Mouse (Mus musculus): ENCODE results near the gene Ginm1. TPM values are rescaled to one million over a fixed set of nuclear protein-coding genes. Genes with fewer than 3 reads are reported as not detected.

The Ginm1 gene
- polyA plus RNA-seq, 1 experiment from 2014 or later, result 81.0 TPM

DNA sequence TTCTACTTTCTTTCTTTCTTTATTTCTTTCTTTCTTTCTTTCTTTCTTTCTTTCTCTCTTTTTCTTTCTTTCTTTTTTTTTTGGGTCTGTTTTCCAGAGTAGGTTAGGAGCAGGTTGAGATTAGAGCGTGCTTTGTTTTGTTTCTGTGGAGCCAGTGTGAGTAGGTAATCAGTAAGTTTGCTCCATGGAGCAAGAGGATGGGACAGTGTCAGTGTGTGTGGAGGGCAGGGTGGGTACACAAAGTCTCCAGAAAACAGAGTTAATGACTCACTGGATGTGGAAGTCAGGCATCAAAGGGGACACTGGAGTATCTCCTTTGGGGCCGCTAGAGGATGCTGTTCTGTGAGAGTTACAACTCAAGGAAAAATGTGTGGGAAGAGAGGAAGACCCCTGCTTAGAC is 44.3 kb upstream of the Ginm1 start:
- Histone ChIP-seq H3K27ac (ENCODE audit: low read length) (no peak overlapping the region), H3K27me3 (ENCODE audit: control insufficient read depth, insufficient read depth, low read length) (no peaks in the 10 kb centered on the region), H3K4me2 (replicated peaks; ENCODE audit: low read depth, low read length) (no peak overlapping the region), H3K9ac (replicated peaks; ENCODE audit: low read depth, low read length) (no peak overlapping the region), H3K4me1 (ENCODE audit: control insufficient read depth, insufficient read depth, low read length) (0 out of 2 replicates have a peak, but pooled peaks cover 5% of the 10 kb centered on the region), H3K36me3 (ENCODE audit: control insufficient read depth, insufficient read depth, low read length) (no peaks in the 10 kb centered on the region), H3K9me3 (ENCODE audit: control insufficient read depth, low read depth, low read length) (no peaks in the 10 kb centered on the region), H3K4me3 (ENCODE audit: low read depth, low read length) (no peak overlapping the region)
- WGBS, result 75% methylated on average over 2 of the region's 2 CpGs
- no peak for ATAC-seq (ENCODE audit: insufficient number of reproducible peaks, insufficient read depth, low FRiP score, low read depth)

GRCm38 (mm10) chr10:7834671-7835225 is 42.1 kb upstream of the Ginm1 start:
- H3K4me1 ChIP-seq (ENCODE audit: control insufficient read depth, insufficient read depth, low read length), result 0 out of 2 replicates have a peak, but pooled peaks cover 5% of the 10 kb centered on the region

GRCm38 (mm10) chr10:7833377-7834165 is 40.9 kb upstream of the Ginm1 start:
- Histone ChIP-seq H3K4me1 (ENCODE audit: control insufficient read depth, insufficient read depth, low read length) (0 out of 2 replicates have a peak, but pooled peaks cover 5% of the 10 kb centered on the region), H3K36me3 (ENCODE audit: control insufficient read depth, insufficient read depth, low read length) (no peaks in the 10 kb centered on the region), H3K27me3 (ENCODE audit: control insufficient read depth, insufficient read depth, low read length) (no peaks in the 10 kb centered on the region), H3K9me3 (ENCODE audit: control insufficient read depth, low read depth, low read length) (no peaks in the 10 kb centered on the region), H3K4me2 (replicated peaks; ENCODE audit: low read depth, low read length) (no peak overlapping the region), H3K27ac (ENCODE audit: low read length) (no peak overlapping the region), H3K4me3 (ENCODE audit: low read depth, low read length) (no peak overlapping the region), H3K9ac (replicated peaks; ENCODE audit: low read depth, low read length) (no peak overlapping the region)
- WGBS, result 84% methylated on average over 9 of the region's 9 CpGs
- no peak for ATAC-seq (ENCODE audit: insufficient number of reproducible peaks, insufficient read depth, low FRiP score, low read depth)

More at GRCm38 (mm10) chr10:7834671-7835225, 42.1 kb upstream of the Ginm1 start:
- no peaks in the 10 kb centered on the region for H3K27me3 ChIP-seq (ENCODE audit: control insufficient read depth, insufficient read depth, low read length)
- no peaks in the 10 kb centered on the region for H3K9me3 ChIP-seq (ENCODE audit: control insufficient read depth, low read depth, low read length)
- ATAC-seq (ENCODE audit: insufficient number of reproducible peaks, insufficient read depth, low FRiP score, low read depth), result no peak
- H3K27ac ChIP-seq (ENCODE audit: low read length), result no peak overlapping the region
- H3K9ac ChIP-seq (replicated peaks; ENCODE audit: low read depth, low read length), result no peak overlapping the region
- no peak overlapping the region for H3K4me3 ChIP-seq (ENCODE audit: low read depth, low read length)
- no peaks in the 10 kb centered on the region for H3K36me3 ChIP-seq (ENCODE audit: control insufficient read depth, insufficient read depth, low read length)
- H3K4me2 ChIP-seq (replicated peaks; ENCODE audit: low read depth, low read length), result no peak overlapping the region
- WGBS, result 57% methylated on average over 10 of the region's 10 CpGs

DNA sequence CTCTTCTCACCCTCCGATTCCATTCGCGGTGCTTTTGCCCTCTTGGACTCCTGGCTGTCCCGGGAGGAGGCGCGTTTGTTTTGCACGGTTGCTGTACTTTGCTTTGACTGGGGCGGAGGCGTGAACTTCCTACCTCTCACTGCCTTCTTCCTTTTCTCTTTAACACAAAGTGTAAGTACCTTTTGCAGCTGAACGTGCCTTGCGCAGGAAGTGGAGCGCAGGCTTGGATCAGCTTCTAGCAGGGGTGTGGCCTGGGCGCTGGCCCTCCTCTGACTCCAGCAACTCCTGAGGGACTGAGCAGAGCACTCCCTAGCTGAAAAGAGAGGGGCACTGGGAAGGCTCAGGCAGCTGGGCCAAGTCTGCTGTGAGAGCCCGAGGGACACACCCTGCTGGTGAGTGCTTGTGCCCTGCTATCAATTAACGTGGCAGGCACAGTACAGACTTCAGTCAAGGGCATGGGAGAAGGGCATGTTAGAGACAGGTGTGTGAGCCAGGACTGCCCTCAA is 39.6 kb upstream of the Ginm1 start, which contains the start of gene Zc3h12d:
Gene Zc3h12d (plus strand): TSS at position 300 of the 506 bp plus-strand sequence.
- ATAC-seq (ENCODE audit: insufficient number of reproducible peaks, insufficient read depth, low FRiP score, low read depth), result peak; percentile 87
- no peaks in the 10 kb centered on the region for H3K9me3 ChIP-seq (ENCODE audit: control insufficient read depth, low read depth, low read length)
- H3K36me3 ChIP-seq (ENCODE audit: control insufficient read depth, insufficient read depth, low read length), result no peaks in the 10 kb centered on the region
- no peaks in the 10 kb centered on the region for H3K27me3 ChIP-seq (ENCODE audit: control insufficient read depth, insufficient read depth, low read length)
- WGBS, result 6% methylated on average over 15 of the region's 15 CpGs
- no peak within 1 kb of the TSS for H3K9ac ChIP-seq (replicated peaks; ENCODE audit: low read depth, low read length)
- 0 out of 2 replicates have a peak, but pooled peaks cover 5% of the 10 kb centered on the region for H3K4me1 ChIP-seq (ENCODE audit: control insufficient read depth, insufficient read depth, low read length)
- peak within 1 kb of the TSS; percentile 16; the same call in 1 of the 2 replicates for H3K4me3 ChIP-seq (ENCODE audit: low read depth, low read length)
- H3K27ac ChIP-seq (ENCODE audit: low read length), result no peak within 1 kb of the TSS
- peak within 1 kb of the TSS; percentile 40 for H3K4me2 ChIP-seq (replicated peaks; ENCODE audit: low read depth, low read length)

DNA sequence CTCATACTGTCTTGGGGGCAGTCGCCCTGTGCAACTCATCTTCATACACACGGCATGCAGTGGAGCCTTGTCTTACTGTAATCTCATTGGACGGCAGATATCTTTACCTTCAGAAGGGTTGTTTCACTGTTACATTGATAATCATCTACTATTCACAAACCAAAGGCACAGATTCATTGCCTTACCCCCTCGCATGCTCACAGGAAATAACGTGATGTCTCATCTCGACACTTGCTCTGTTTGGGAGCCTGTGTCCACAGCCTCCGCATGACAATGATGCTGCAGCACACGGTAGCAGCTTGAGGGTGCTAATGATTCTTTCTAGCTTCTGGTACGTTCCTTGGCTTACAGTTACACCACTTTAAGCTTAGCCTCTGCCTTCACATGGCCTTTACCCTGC is 33.5 kb upstream of the Ginm1 start:
- Histone ChIP-seq H3K36me3 (ENCODE audit: control insufficient read depth, insufficient read depth, low read length) (peaks cover 8% of the 10 kb centered on the region), H3K27ac (ENCODE audit: low read length) (no peak overlapping the region), H3K27me3 (ENCODE audit: control insufficient read depth, insufficient read depth, low read length) (no peaks in the 10 kb centered on the region), H3K9me3 (ENCODE audit: control insufficient read depth, low read depth, low read length) (no peaks in the 10 kb centered on the region), H3K4me2 (replicated peaks; ENCODE audit: low read depth, low read length) (no peak overlapping the region), H3K4me1 (ENCODE audit: control insufficient read depth, insufficient read depth, low read length) (no peaks in the 10 kb centered on the region), H3K4me3 (ENCODE audit: low read depth, low read length) (no peak overlapping the region), H3K9ac (replicated peaks; ENCODE audit: low read depth, low read length) (no peak overlapping the region)
- 92% methylated on average over 9 of the region's 9 CpGs for WGBS
- ATAC-seq (ENCODE audit: insufficient number of reproducible peaks, insufficient read depth, low FRiP score, low read depth), result no peak

DNA sequence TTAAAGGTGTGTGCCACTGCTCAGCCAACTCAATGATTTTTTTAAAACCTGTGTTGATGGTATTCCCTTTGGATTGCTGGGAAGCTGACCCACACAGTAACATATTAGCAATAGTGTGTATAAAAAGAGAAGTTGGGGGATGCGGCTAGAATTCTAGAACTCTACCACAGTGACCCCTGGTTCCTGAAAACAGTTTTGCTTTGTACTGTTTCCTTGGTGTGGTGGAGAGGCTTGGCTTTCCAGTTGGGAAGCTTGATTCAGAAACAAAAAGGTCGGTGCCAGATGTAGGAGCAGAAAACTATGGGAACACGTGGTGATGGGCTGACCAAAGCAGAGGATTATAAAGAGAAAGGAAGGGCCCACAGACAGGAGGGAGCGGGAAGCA is 32.6 kb upstream of the Ginm1 start:
- no peak overlapping the region for H3K4me2 ChIP-seq (replicated peaks; ENCODE audit: low read depth, low read length)
- peaks cover 8% of the 10 kb centered on the region for H3K36me3 ChIP-seq (ENCODE audit: control insufficient read depth, insufficient read depth, low read length)
- no peaks in the 10 kb centered on the region for H3K4me1 ChIP-seq (ENCODE audit: control insufficient read depth, insufficient read depth, low read length)
- H3K27ac ChIP-seq (ENCODE audit: low read length), result no peak overlapping the region
- H3K4me3 ChIP-seq (ENCODE audit: low read depth, low read length), result no peak overlapping the region
- no peaks in the 10 kb centered on the region for H3K9me3 ChIP-seq (ENCODE audit: control insufficient read depth, low read depth, low read length)
- H3K9ac ChIP-seq (replicated peaks; ENCODE audit: low read depth, low read length), result no peak overlapping the region
- no peak for ATAC-seq (ENCODE audit: insufficient number of reproducible peaks, insufficient read depth, low FRiP score, low read depth)
- 88% methylated on average over 4 of the region's 4 CpGs for WGBS
- no peaks in the 10 kb centered on the region for H3K27me3 ChIP-seq (ENCODE audit: control insufficient read depth, insufficient read depth, low read length)

DNA sequence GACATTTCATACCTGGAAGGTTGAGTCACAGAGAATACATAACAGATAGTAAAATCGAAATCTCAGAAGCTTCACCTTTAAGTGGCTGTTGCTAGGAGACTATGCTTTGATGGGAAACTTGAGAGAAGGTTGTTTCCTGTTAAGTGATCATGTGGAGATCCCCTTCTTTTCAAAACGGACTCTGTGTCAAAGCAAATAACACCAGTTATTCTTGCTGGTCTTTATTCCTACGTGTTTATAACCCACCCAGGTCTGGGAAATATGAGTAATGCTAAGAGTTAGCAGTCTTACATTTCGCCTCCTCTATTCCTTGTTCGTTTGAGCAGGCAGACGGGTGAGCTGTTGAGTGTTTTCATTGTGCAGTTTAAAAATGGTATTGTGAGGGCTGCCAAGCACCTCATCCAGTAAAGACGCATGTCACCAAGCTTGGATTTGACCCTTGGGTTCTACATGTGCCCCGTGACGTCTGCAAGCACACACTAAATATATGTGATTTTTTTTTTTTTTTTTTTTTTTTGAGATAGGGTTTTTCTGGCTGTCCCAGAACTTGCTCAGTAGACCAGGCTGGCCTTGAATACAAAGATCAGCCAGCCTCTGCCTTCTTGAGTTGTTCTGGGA is 32.1 kb upstream of the Ginm1 start:
- no peak overlapping the region for H3K4me3 ChIP-seq (ENCODE audit: low read depth, low read length)
- H3K36me3 ChIP-seq (ENCODE audit: control insufficient read depth, insufficient read depth, low read length), result peaks cover 8% of the 10 kb centered on the region
- H3K27ac ChIP-seq (ENCODE audit: low read length), result no peak overlapping the region
- H3K27me3 ChIP-seq (ENCODE audit: control insufficient read depth, insufficient read depth, low read length), result no peaks in the 10 kb centered on the region
- no peak for ATAC-seq (ENCODE audit: insufficient number of reproducible peaks, insufficient read depth, low FRiP score, low read depth)
- H3K9me3 ChIP-seq (ENCODE audit: control insufficient read depth, low read depth, low read length), result no peaks in the 10 kb centered on the region
- no peaks in the 10 kb centered on the region for H3K4me1 ChIP-seq (ENCODE audit: control insufficient read depth, insufficient read depth, low read length)
- WGBS, result 85% methylated on average over 9 of the region's 9 CpGs
- no peak overlapping the region for H3K9ac ChIP-seq (replicated peaks; ENCODE audit: low read depth, low read length)
- no peak overlapping the region for H3K4me2 ChIP-seq (replicated peaks; ENCODE audit: low read depth, low read length)

- no peaks in the 10 kb centered on the region for H3K4me1 ChIP-seq (ENCODE audit: control insufficient read depth, insufficient read depth, low read length)
- no peaks in the 10 kb centered on the region for H3K27me3 ChIP-seq (ENCODE audit: control insufficient read depth, insufficient read depth, low read length)
- no peak for ATAC-seq (ENCODE audit: insufficient number of reproducible peaks, insufficient read depth, low FRiP score, low read depth)
- H3K9me3 ChIP-seq (ENCODE audit: control insufficient read depth, low read depth, low read length), result no peaks in the 10 kb centered on the region
- H3K9ac ChIP-seq (replicated peaks; ENCODE audit: low read depth, low read length), result no peak overlapping the region
- H3K27ac ChIP-seq (ENCODE audit: low read length), result no peak overlapping the region
- no peak overlapping the region for H3K4me3 ChIP-seq (ENCODE audit: low read depth, low read length)
- no peak overlapping the region for H3K4me2 ChIP-seq (replicated peaks; ENCODE audit: low read depth, low read length)
- H3K36me3 ChIP-seq (ENCODE audit: control insufficient read depth, insufficient read depth, low read length), result peaks cover 11% of the 10 kb centered on the region
- 94% methylated on average over 12 of the region's 12 CpGs for WGBS
Observed at GRCm38 (mm10) chr10:7821981-7822380, 29.4 kb upstream of the Ginm1 start.

Data from stomach, embryonic 14.5 days (tissue).